Mouse (Mus musculus) fibroblast of lung, adult 2 months (primary cell): ENCODE measurements around the gene Ogdhl.
"Not testable (repeated sequence)": the region's sequence is repeated elsewhere in the genome, so short reads cannot be mapped to it uniquely, and the experiment has no call there.

Experiments
- DNase-seq: peaks from one replicate; pipeline ENCODE4 v3.0.0-alpha.2; 2011; ENCODE audit warnings: low read depth

The Ogdhl gene

GRCm38 (mm10) chr14:32321732-32322685 lies at the start of gene Ogdhl:
Gene Ogdhl, plus strand, starts transcription at chr14:32322019.
- DNase-seq: peak; percentile 49

- DNase-seq: no peak
These were observed 20.2 kb upstream of the Ogdhl start for GRCm38 (mm10) chr14:32301622-32302021.

GRCm38 (mm10) chr14:32302423-32302822 lies 19.4 kb upstream of the Ogdhl start:
- no peak for DNase-seq

GRCm38 (mm10) chr14:32304921-32305320 lies 16.9 kb upstream of the Ogdhl start:
- no peak for DNase-seq

- no peak for DNase-seq
These were observed 11.9 kb upstream of the Ogdhl start for GRCm38 (mm10) chr14:32309876-32310275.

DNA sequence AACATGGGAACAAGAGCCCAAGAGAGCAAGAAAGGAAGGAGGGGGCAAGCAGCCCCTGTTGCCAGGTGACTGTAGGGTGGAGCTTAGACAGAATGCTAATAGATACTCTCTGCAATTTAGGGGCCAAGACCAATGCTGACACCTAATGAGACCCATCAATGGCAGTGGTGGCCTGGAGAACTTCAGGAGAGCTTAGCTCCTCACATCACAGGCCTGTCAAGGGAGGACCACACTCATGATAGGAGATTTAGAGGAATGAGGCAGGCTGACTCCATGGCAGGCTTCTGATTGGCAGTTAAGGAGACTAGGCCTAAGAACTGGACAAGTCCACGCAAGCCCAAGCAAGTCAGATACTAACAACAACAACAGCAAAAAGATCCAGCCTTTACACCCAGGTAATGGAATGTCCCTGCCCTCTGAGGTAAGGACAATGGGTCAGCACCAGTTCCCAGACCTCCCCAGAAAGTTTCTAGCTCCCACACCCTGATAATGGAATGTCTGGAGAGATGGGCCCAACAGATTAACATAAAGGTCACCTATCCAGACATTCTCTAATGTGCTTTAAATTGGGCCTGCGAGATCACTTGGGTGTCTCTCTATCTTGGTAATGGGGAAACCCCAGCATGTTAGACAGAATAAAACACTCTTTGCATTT lies 10.3 kb upstream of the Ogdhl start:
- DNase-seq: no peak

DNA sequence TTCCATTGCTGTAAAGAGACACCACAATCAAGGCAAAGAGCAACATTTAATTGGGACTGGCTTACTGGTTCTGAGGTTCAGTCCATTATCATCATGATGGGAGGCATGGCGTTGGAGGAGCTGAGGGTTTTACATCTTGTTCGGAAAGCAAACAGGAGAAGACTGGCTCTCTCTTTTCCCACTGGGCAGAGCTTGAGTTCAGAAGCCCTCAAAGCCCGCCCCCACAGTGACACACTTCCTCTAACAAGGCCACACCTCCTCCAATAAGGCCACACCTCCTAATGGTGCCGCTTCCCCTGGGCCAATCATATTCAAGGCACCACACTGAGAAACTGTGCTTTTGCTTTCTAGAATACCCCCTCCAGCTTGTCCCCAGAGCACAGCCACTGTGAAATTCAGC lies 4.0 kb upstream of the Ogdhl start:
- no peak for DNase-seq

GRCm38 (mm10) chr14:32323221-32323620 lies 1.4 kb downstream of the Ogdhl start:
- DNase-seq: no peak

DNA sequence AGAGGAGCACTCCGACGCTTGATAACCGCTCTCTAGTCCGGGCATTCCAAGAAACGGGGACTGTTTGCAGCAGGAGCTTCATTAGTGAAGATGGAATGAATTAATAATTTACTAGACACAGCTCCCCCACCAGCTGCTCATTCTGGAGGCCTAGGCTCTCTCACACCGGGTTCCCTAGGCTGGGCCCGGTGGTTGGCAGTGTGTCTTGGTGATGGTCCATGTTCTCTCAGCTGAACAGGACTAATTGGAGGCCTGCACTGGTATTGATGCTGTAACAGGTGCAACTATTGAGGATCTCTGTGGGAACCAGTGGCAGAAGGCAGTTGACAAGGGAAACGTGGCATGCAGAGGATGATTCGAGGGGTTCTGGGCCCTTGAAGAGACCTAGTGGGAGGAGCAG lies 5.5 kb downstream of the Ogdhl start:
- DNase-seq: no peak

DNA sequence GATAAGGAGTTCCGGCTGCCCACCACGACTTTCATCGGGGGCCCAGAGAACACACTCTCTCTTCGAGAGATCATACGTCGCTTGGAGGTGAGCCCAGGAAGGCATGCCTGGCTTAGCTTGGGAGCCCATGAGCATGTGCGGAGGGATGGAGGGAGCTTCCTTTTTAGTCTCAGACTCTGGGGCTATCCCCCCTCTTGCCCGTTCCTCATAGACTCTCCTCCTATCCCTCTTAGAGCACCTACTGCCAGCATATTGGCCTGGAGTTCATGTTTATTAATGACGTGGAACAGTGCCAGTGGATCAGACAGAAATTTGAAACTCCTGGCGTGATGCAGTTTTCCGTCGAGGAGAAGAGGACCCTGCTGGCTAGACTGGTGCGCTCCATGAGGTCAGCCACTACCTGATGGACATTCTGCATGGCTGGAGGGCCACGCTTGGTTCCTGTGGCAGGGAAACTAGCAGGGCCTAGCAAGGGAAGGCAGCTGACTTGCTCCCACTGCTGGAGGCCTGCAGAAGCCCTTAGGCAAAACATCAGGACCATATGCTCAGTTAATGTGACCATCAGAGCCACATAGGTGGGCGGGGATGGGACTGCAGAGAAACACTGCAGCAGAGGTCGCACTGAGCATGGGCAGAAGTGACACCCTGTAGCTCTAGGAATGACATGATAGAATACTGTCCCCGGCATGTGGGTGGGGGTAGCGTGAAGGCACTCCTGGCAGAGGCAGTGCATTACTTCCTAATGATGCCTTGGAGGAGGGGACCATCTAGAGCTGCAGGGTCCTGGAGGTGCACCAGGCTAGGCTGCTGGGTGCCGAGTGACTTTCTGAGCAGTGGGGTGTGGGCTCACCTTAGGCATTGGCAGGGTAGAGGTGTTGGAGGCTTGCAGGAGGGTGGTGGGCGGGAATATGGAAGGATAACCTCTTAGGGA lies 11.0 kb downstream of the Ogdhl start:
- no peak for DNase-seq

DNA sequence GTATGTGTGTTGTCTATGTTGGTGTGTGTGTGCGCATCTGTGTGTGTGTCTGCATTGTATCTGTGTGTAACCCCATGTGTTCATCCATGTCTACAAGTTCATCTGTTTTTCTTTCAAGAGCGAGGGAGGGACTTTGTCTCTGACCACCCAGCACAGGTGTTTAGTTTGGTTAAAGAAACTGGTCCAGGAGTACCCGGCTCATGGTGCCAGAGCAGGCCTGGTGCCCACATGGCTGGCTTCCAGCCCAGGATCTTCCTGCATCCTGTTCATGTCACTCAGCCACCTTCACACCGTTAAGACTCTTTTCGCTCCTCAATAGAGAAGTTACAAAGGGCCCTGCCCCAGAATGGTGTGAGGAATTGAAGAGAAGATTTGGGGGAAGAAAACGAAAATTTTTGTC lies 14.2 kb downstream of the Ogdhl start:
- no peak for DNase-seq

GRCm38 (mm10) chr14:32336547-32336946 lies 14.7 kb downstream of the Ogdhl start:
- no peak for DNase-seq

DNA sequence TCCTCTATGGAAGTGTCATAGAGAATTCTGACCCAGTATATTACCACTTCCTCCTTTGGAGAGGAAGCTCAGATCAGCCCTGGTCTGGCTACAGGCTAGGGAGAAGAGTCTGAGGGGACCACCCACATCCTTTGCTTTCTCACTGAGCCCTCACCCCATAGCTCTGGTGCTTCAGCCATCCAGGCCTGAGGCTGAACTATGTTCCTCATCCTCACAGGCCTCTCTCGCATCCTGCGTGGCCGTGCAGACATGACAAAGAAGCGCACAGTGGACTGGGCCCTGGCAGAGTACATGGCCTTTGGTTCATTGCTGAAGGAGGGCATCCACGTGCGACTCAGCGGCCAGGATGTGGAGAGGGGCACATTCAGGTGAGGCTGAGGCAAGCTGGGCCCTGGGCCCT lies 20.0 kb downstream of the Ogdhl start:
- DNase-seq: no peak

- no peak for DNase-seq
These were observed 22.4 kb downstream of the Ogdhl start for GRCm38 (mm10) chr14:32344176-32344575.

GRCm38 (mm10) chr14:32344694-32345093 lies 22.9 kb downstream of the Ogdhl start:
- DNase-seq: no peak

DNA sequence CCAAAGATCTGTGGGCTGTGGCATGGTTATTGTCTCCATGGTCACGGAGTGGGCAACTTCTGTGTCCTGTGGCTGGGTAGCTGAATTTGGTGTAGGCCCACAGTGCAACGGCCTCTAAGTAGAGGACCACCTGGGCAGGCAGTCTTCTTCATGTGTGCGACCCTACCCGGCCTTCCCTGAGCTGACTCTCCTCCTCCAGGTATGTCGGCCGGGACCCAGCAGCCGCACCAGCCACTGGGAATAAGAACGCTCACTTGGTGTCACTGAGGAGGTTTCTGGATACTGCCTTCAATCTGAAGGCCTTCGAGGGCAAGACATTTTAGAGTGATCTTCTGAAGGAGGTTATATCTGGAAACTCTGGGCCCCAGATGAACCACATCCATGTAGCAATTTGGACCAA lies 25.5 kb downstream of the Ogdhl start:
- no peak for DNase-seq

DNA sequence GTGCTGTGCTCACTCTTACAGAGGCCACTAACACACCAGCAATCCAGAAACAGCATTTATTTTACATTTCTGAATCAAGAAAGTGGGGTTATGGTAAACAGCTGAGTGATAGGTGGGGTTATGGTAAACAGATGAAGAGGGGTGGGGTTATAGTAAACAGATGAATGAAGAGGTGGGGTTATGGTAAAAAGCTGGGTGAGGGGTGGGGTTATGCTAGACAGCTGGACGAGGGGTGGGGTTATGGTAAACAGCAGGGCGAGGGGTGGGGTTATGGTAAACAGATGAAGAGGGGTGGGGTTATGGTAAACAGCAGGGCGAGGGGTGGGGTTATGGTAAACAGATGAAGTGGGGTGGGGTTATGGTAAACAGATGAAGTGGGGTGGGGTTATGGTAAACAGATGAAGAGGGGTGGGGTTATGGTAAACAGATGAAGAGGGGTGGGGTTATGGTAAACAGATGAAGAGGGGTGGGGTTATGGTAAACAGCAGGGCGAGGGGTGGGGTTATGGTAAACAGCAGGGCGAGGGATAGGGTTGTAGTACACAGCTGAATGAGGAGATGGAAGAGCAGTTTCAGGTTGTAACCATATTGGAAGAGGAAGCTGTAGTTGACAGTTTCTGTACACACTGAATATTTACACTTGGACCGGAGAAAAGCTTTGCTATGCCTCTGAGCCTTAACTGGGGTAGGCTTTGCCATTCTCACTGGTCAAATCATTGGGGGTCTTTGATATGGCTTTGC lies 29.5 kb downstream of the Ogdhl start:
- DNase-seq: not testable (repeated sequence)

GRCm38 (mm10) chr14:32364359-32364758 lies 42.5 kb downstream of the Ogdhl start:
- DNase-seq: no peak

DNA sequence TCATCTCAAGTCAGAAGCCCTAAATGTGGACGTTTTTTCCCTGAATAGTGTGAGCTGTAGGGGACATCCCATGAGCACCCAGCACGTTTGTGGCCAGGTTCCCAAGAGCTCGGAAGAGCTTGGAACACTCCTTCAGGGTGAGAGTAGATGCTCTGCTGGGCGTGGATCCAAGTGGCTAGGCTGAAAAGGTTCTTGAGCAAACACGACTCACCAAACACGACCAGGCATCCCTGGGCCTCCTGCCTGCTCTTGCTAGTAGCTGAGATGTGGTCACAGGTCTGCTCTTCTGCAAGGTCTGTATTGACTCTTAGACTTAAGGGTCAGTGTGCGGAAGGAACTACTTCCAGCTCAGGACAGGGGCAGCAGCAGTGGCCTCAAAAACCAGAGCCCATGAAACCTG lies 47.9 kb downstream of the Ogdhl start:
- no peak for DNase-seq

DNA sequence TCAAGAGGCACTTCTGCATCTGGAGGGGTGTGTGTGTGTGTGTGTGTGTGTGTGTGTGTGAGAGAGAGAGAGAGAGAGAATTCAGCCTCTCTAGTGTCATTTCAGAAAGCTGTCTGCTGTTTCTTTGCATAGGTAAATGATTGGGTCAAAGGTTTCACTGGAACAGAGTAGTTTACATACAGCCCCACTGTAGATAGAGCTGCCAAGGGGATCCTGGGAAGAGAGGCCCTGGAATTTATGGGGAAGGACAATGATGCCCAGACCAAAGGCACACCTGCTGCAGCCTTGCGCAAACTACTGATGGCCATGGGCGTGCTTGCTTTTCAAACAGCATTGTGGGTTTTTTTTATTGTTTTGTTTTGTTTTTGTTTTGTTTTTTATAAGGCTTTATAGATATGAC lies 50.7 kb downstream of the Ogdhl start:
- no peak for DNase-seq

DNA sequence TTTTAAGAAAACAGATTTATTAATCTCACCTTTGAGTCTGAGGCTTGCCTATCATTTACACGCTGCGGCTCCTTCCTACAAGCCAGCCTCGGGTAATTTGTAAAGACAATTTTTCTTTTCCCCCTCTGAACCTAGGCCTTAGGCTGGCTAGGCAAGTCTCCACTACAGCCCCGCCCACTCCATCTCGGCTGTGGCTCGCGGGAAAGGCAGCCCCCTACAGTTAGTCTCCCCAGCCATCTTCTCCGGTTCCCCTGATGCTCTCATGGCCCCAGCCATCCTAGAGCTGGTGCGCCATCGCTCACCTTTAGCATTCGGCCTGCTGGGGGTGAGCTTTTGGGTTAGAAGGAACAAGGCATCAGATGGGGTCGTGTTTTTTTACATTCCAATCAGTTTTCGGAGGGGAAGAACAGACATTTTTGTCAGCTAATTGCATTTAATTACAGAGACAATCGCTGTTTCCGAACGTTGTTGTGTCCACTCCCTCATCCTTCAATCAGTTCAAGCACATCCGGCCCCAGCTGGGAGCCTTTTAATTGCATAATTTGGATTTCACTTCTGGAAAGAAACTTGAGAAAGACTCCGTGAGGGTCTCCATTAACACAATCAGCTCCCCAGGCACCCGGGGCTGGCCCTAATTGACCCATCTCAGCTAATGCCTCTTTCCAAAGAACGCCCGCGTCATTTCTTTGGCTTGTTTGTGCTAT lies 57.7 kb downstream of the Ogdhl start:
- no peak for DNase-seq
